Mouse (Mus musculus) naive thymus-derived CD4-positive, alpha-beta T cell, adult 2 months (primary cell): ENCODE measurements at regions not wholly inside any gene's neighbourhood (a gene's known extent, or its start where the extent isn't known, plus 50 kb on each side); places are given as distances from the start of the nearest gene placed in this dataset.
"Not testable (repeated sequence)": the region's sequence is repeated elsewhere in the genome, so short reads cannot be mapped to it uniquely, and the experiment has no call there.

Experiments
- DNase-seq: peaks from one replicate; pipeline ENCODE4 v3.0.0-alpha.2; 2011; ENCODE audit warnings: low read depth

- DNase-seq, result no peak
These were observed 243.9 kb downstream of the AI429214 start for GRCm38 (mm10) chr8:37237306-37237705.

- DNase-seq, result no peak
These were observed 245.9 kb downstream of the AI429214 start for GRCm38 (mm10) chr8:37239354-37239753.

GRCm38 (mm10) chr8:37251234-37251633, 257.8 kb downstream of the AI429214 start:
- DNase-seq, result not testable (repeated sequence)

- no peak for DNase-seq
These were observed 297.9 kb downstream of the AI429214 start for GRCm38 (mm10) chr8:37291069-37291850.
